Mouse (Mus musculus) kidney, adult 11 months (tissue): Measurements from ENCODE around the gene Krt2.

Experiments used
- DNase-seq: peaks from one replicate; pipeline ENCODE4 v3.0.0; 2022

The Krt2 gene

GRCm38 (mm10) chr15:101772080-101772710 is 45.8 kb downstream of the Krt2 start:
- DNase-seq = no peak

- no peak for DNase-seq
Measured at GRCm38 (mm10) chr15:101770226-101770625, 47.7 kb downstream of the Krt2 start.
